Mouse (Mus musculus): ENCODE measurements around the gene Sema6d.

DNA sequence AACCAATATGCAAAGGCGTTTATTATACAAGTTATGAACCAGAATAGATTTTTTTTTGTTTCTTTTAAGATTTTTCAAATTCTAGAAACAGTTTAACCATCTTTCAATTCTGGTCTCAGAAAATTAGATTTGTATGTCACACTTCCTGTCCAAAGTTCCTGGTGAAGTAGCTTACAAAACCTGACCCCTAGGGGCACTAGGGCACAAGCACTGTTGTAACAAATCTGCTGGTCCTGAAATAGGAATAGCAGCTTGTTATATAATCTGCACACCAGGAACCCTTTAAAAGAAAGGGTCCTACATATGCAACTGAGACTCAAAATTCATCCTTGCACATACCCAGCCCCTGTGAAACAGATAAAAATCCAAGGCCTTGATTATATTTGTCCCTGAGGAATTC is 298.5 kb downstream of the Sema6d start:
- TF ChIP-seq POLR2A (IDR thresholded peaks at IDR 0.05; ENCODE audit: low read depth, low read length) (no peak), CTCF (conservative IDR thresholded peaks at IDR 0.05; ENCODE audit: insufficient read depth, insufficient read length, low read depth, low read length) (no peak)
